Mouse (Mus musculus): ENCODE measurements around the gene Megf11.

DNA sequence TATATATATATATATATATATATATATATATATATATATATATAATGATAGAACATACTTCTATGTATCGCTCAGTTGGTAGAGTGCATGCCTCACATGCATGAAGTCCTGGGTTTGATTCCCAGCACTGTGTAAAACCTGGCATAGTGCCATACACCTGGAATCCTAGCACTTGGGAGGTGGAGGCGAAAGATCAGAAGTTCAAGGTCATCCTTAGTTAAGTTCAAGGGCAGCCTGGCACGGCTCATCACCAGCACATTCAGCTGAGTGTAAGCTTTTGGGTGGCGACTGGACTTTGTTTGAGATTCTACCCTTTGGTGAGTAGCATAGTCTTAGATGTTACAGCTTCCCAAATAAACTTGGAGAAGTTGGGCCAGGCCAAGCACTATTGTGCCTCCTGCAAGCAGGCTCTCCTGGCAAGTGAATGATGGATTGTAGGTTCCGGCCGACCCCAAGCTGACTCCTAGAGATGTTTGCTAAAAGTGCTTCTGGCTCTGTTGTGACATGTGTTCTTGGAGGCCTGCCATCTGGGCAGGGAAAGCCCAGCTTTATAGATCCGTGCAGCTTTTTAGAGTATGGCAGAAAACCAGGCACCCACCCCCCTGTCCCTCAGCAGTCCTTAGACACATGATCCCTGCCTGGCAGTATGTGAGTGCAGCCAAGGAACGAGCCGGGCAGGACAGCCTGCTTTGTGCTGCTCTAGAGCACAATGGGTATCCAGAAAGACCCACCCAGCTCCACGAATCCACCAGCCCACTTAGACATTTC is 2.2 kb upstream of the Megf11 start:
- TF ChIP-seq GATA1 (IDR thresholded peaks at IDR 0.05; ENCODE audit: borderline replicate concordance, low read length) (no peak), FLI1 (IDR thresholded peaks at IDR 0.05; ENCODE audit: low read length) (no peak)

Measured in megakaryocyte, embryonic 14.5 days (primary cell).